Comparison of ENCODE assay signal across 23 mouse cellular contexts in genomic region chr3:152243304-152243703, GRCm38 (mm10). TPM values are rescaled to one million over a fixed set of nuclear protein-coding genes. Genes with fewer than 3 reads are reported as not detected.
"Had no signal": no experiment of that assay in that cellular context is flagged by ENCODE, and none has a peak within 500 bp of the region (broad histone marks: within the 10 kb centered on the region; RNA-seq: fewer than 3 reads in every experiment).

No protein-coding gene starts in this region.

- H3K4me3 ChIP-seq: liver, embryonic 12.5 days; megakaryocyte, embryonic 14.5 days; midbrain, embryonic 12.5 days; neural tube, embryonic 12.5 days; neural tube, embryonic 15.5 days had no signal

- H3K9ac ChIP-seq: liver, embryonic 12.5 days; liver, embryonic 14.5 days; lung, embryonic 14.5 days; midbrain, embryonic 12.5 days; neural tube, embryonic 12.5 days; neural tube, embryonic 15.5 days had no signal

- H3K9me3 ChIP-seq: liver, embryonic 12.5 days; megakaryocyte, embryonic 14.5 days; midbrain, embryonic 12.5 days; neural tube, embryonic 12.5 days; neural tube, embryonic 15.5 days had no signal

- ATAC-seq: liver, embryonic 12.5 days; midbrain, embryonic 16.5 days had no signal

- DNase-seq: lung, adult 18-20 months; lung, embryonic 14.5 days; lung, postnatal 14 days; lung, postnatal 36 days; midbrain, embryonic 14.5 days; retina, postnatal 1 day; right cerebral cortex, adult 18-20 months; right cerebral cortex, postnatal 25 days; right cerebral cortex, postnatal 4 days; spleen, adult 18-20 months; thymus, adult 2 months; thymus, postnatal 25 days; thymus, postnatal 4 days had no signal

- H3K4me1 ChIP-seq: liver, embryonic 12.5 days; midbrain, embryonic 12.5 days; neural tube, embryonic 12.5 days; neural tube, embryonic 15.5 days had no signal

- H3K4me2 ChIP-seq: liver, embryonic 12.5 days; lung, embryonic 14.5 days; midbrain, embryonic 12.5 days; neural tube, embryonic 12.5 days; neural tube, embryonic 15.5 days had no signal

- H3K27ac ChIP-seq: liver, embryonic 12.5 days; liver, embryonic 14.5 days; macrophage; midbrain, embryonic 12.5 days; neural tube, embryonic 12.5 days; neural tube, embryonic 15.5 days had no signal

- H3K27me3 ChIP-seq: liver, embryonic 12.5 days; megakaryocyte, embryonic 14.5 days; midbrain, embryonic 12.5 days; neural tube, embryonic 12.5 days; neural tube, embryonic 15.5 days had no signal

RNA-seq across cellular contexts. Expression of gene Nexn, which starts 22.8 kb away (rescaled TPM):
- total RNA-seq: megakaryocyte progenitor cell, adult 5-6 weeks; monocyte, adult 5-6 weeks had no signal
